Mouse (Mus musculus): ENCODE measurements around the gene Cdc26. TPM values are rescaled to one million over a fixed set of nuclear protein-coding genes. Genes with fewer than 3 reads are reported as not detected.

The Cdc26 gene
- polyA plus RNA-seq, 1 experiment = 70.2 TPM

DNA sequence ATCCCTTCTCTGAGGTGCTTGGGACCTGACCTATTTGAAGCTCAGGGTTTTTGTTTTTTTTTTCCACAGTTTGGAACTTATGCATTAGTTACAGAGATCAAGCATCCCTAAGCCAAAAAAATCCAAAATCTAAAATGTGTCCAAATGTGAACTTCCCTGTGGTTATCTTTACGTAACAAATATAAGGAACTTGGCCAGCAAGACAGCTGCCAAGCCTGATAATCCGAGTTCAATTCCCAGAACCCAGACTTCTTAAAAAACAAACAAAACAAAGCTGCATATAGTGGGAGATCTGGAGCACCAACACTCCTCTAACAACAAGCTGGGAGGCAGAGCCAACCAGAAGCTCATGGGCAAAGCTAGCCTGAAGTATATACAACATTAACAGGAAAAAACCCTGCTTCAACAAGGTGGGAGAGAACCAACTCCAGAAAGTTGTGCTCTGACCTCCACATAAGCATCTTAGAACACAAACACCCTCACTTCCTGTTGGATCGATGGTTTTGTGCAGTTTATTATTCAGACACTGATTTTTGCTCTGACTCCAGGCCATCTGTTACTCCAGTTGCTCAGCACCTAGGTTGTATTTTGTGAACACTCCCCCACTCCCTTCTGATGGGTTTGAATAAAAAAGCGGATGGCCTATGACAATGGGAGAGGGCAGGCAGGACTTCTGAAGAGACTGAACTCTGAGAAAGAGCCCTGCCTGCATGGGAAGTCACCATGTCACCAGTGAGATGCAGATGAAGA is 10.7 kb downstream of the Cdc26 start:
- Histone ChIP-seq H3K27me3 (ENCODE audit: control insufficient read depth, insufficient read depth, insufficient read length) (no peaks in the 10 kb centered on the region), H3ac (ENCODE audit: control insufficient read depth, insufficient read length, low read depth) (no peak overlapping the region), H3K79me2 (ENCODE audit: control insufficient read depth, insufficient read depth) (peaks cover 25% of the 10 kb centered on the region), H3K36me3 (ENCODE audit: control insufficient read depth, insufficient read depth) (peaks cover 77% of the 10 kb centered on the region), H3K79me3 (ENCODE audit: low read depth) (peaks cover 14% of the 10 kb centered on the region), H3K4me3 (ENCODE audit: insufficient read depth, poor library complexity, severe bottlenecking) (no peak overlapping the region)
- TF ChIP-seq MYOG (IDR thresholded peaks at IDR 0.05; ENCODE audit: control insufficient read depth, extremely low read depth, insufficient read length) (no peak), FOSL1 (IDR thresholded peaks at IDR 0.05; ENCODE audit: insufficient read depth, low read length, poor library complexity, severe bottlenecking) (no peak), MAX (IDR thresholded peaks at IDR 0.05) (no peak), CEBPB (IDR thresholded peaks at IDR 0.05; ENCODE audit: low read depth) (no peak), MYOD1 (IDR thresholded peaks at IDR 0.05; ENCODE audit: control insufficient read depth, insufficient read length, low read depth) (no peak), CTCF (IDR thresholded peaks at IDR 0.05; ENCODE audit: control insufficient read depth, insufficient read depth, insufficient read length) (no peak), USF1 (IDR thresholded peaks at IDR 0.05; ENCODE audit: low read depth) (no peak)

DNA sequence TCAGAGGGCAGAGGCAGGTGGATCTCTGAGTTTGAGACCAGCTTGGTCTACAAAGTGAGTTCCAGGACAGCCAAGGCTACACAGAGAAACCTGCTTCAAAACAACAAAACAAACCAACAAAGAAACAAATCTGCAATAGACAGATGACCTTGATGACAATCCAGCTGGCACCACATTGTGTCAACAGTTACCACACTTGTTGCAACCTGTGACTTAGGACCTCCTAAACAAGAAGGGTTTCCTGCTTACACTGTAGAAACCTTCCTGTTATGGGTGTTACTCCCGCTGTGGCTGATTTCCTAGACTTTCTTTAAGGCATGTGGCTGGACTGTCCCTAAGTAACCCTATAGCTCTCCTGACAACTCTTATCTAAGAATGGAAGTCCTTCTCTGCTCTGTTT is 12.6 kb downstream of the Cdc26 start:
- no peaks in the 10 kb centered on the region for H3K27me3 ChIP-seq (ENCODE audit: control insufficient read depth, insufficient read depth, insufficient read length)
- peaks cover 69% of the 10 kb centered on the region for H3K36me3 ChIP-seq (ENCODE audit: control insufficient read depth, insufficient read depth)
- H3K79me2 ChIP-seq (ENCODE audit: control insufficient read depth, insufficient read depth) = peaks cover 22% of the 10 kb centered on the region
- H3ac ChIP-seq (ENCODE audit: control insufficient read depth, insufficient read length, low read depth) = no peak overlapping the region
- no peak for TF ChIP-seq FOSL1 (IDR thresholded peaks at IDR 0.05; ENCODE audit: insufficient read depth, low read length, poor library complexity, severe bottlenecking)
- TF ChIP-seq MAX (IDR thresholded peaks at IDR 0.05) = no peak
- TF ChIP-seq CEBPB (IDR thresholded peaks at IDR 0.05; ENCODE audit: low read depth) = no peak
- no peak for TF ChIP-seq MYOD1 (IDR thresholded peaks at IDR 0.05; ENCODE audit: control insufficient read depth, insufficient read length, low read depth)
- TF ChIP-seq USF1 (IDR thresholded peaks at IDR 0.05; ENCODE audit: low read depth) = no peak
- no peak for TF ChIP-seq CTCF (IDR thresholded peaks at IDR 0.05; ENCODE audit: control insufficient read depth, insufficient read depth, insufficient read length)
- TF ChIP-seq MYOG (IDR thresholded peaks at IDR 0.05; ENCODE audit: control insufficient read depth, extremely low read depth, insufficient read length) = no peak
- no peak overlapping the region for H3K4me3 ChIP-seq (ENCODE audit: insufficient read depth, poor library complexity, severe bottlenecking)
- peaks cover 12% of the 10 kb centered on the region for H3K79me3 ChIP-seq (ENCODE audit: low read depth)

DNA sequence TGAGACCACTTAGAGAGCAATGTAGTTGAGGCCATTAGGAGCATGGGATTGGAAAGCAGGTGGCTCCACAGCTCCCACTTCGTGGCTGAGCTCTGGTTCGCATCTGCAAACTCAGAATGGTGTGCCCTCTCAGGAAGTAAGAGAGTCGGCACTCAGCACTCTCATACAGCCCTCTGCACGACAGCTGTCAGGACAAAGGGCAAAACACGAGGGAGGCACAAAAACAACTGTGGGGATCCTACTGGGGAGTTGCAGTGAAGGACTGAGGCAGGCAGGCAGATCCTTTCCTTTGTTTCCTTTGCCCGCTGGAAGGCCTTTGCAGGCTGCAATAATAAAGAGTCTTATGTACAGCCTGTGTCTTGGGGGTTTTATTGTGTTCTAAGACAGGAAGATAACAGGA is 15.0 kb downstream of the Cdc26 start:
- Histone ChIP-seq H3K4me3 (ENCODE audit: insufficient read depth, poor library complexity, severe bottlenecking) (no peak overlapping the region), H3K79me2 (ENCODE audit: control insufficient read depth, insufficient read depth) (peaks cover 22% of the 10 kb centered on the region), H3K36me3 (ENCODE audit: control insufficient read depth, insufficient read depth) (peaks cover 53% of the 10 kb centered on the region), H3K27me3 (ENCODE audit: control insufficient read depth, insufficient read depth, insufficient read length) (no peaks in the 10 kb centered on the region), H3ac (ENCODE audit: control insufficient read depth, insufficient read length, low read depth) (no peak overlapping the region), H3K79me3 (ENCODE audit: low read depth) (peaks cover 8% of the 10 kb centered on the region)
- no peak for TF ChIP-seq USF1 (IDR thresholded peaks at IDR 0.05; ENCODE audit: low read depth)
- no peak for TF ChIP-seq MYOD1 (IDR thresholded peaks at IDR 0.05; ENCODE audit: control insufficient read depth, insufficient read length, low read depth)
- TF ChIP-seq MYOG (IDR thresholded peaks at IDR 0.05; ENCODE audit: control insufficient read depth, extremely low read depth, insufficient read length) = no peak
- no peak for TF ChIP-seq MAX (IDR thresholded peaks at IDR 0.05)
- no peak for TF ChIP-seq FOSL1 (IDR thresholded peaks at IDR 0.05; ENCODE audit: insufficient read depth, low read length, poor library complexity, severe bottlenecking)
- TF ChIP-seq CEBPB (IDR thresholded peaks at IDR 0.05; ENCODE audit: low read depth) = no peak
- no peak for TF ChIP-seq CTCF (IDR thresholded peaks at IDR 0.05; ENCODE audit: control insufficient read depth, insufficient read depth, insufficient read length)

DNA sequence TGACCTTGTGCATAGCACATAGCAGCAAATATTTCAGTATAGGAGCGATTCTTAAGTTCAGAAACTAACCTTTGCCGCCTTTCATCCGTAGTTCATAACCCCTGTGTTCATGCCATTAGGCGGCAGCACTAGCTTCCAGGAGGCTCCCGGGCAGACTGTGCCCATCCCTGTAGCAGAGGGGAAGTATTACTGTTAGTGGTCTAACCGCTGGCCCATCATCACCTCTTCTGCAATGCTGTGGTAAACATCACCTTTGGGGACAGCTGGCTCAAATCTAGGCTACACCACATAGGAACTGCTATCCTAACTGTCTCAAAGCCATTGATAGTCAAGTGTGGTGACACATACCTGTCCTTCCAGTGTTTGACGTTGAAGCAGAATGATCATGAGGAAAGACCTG is 16.6 kb downstream of the Cdc26 start:
- Histone ChIP-seq H3K79me3 (ENCODE audit: low read depth) (peaks cover 2% of the 10 kb centered on the region), H3K36me3 (ENCODE audit: control insufficient read depth, insufficient read depth) (peaks cover 50% of the 10 kb centered on the region), H3K79me2 (ENCODE audit: control insufficient read depth, insufficient read depth) (peaks cover 6% of the 10 kb centered on the region), H3K27me3 (ENCODE audit: control insufficient read depth, insufficient read depth, insufficient read length) (no peaks in the 10 kb centered on the region), H3K4me3 (ENCODE audit: insufficient read depth, poor library complexity, severe bottlenecking) (no peak overlapping the region), H3ac (ENCODE audit: control insufficient read depth, insufficient read length, low read depth) (no peak overlapping the region)
- no peak for TF ChIP-seq USF1 (IDR thresholded peaks at IDR 0.05; ENCODE audit: low read depth)
- no peak for TF ChIP-seq MYOD1 (IDR thresholded peaks at IDR 0.05; ENCODE audit: control insufficient read depth, insufficient read length, low read depth)
- no peak for TF ChIP-seq CEBPB (IDR thresholded peaks at IDR 0.05; ENCODE audit: low read depth)
- no peak for TF ChIP-seq MAX (IDR thresholded peaks at IDR 0.05)
- TF ChIP-seq MYOG (IDR thresholded peaks at IDR 0.05; ENCODE audit: control insufficient read depth, extremely low read depth, insufficient read length) = no peak

DNA sequence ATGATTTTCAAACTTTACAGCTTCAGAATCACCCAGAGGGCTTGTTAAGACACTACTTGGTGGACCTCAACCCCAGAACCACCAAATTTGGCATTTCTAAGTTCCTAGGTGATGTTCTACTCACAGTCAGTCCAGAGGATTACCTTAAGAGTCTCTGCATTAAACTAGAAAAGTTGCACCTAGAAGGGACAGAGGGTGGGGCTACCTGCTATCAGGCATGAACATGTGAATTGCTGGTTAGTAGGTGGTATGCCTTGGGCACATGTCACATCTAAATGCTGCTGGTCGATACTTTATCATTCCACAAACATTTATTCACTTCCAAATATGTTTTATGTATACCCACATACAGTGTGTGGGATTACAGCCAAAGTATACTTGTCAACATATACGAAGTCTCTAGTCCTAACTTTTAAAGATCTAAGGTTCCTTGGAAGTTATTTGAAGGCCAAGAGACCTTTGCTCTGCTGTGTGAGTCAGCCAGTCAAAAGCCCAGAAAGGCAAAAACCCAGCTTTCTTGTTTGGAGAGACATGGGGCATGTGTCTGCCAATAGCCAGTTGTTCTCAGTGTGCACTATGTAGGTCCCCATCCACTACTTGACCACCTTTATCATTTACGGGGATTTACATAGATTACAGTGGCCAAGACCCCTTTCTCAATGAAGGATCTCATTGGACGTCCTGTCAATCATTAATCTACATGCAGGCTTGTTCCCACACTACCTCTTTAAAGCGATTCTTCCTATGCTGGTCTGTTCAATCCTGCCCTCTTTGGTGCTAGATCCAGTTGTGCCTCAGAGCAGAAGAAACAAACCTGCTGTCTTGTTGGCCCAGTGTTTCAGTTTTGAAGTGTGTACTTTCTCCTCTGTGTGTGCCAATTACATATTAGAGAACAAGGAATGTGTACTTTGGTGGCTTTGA is 18.6 kb downstream of the Cdc26 start:
- Histone ChIP-seq H3K27me3 (ENCODE audit: control insufficient read depth, insufficient read depth, insufficient read length) (no peaks in the 10 kb centered on the region), H3K79me3 (ENCODE audit: low read depth) (no peaks in the 10 kb centered on the region), H3K36me3 (ENCODE audit: control insufficient read depth, insufficient read depth) (peaks cover 39% of the 10 kb centered on the region), H3ac (ENCODE audit: control insufficient read depth, insufficient read length, low read depth) (no peak overlapping the region), H3K4me3 (ENCODE audit: insufficient read depth, poor library complexity, severe bottlenecking) (no peak overlapping the region), H3K79me2 (ENCODE audit: control insufficient read depth, insufficient read depth) (no peaks in the 10 kb centered on the region)
- no peak for TF ChIP-seq MAX (IDR thresholded peaks at IDR 0.05)
- no peak for TF ChIP-seq MYOD1 (IDR thresholded peaks at IDR 0.05; ENCODE audit: control insufficient read depth, insufficient read length, low read depth)
- no peak for TF ChIP-seq USF1 (IDR thresholded peaks at IDR 0.05; ENCODE audit: low read depth)
- TF ChIP-seq CEBPB (IDR thresholded peaks at IDR 0.05; ENCODE audit: low read depth) = no peak
- TF ChIP-seq CTCF (IDR thresholded peaks at IDR 0.05; ENCODE audit: control insufficient read depth, insufficient read depth, insufficient read length) = no peak
- no peak for TF ChIP-seq FOSL1 (IDR thresholded peaks at IDR 0.05; ENCODE audit: insufficient read depth, low read length, poor library complexity, severe bottlenecking)
- TF ChIP-seq MYOG (IDR thresholded peaks at IDR 0.05; ENCODE audit: control insufficient read depth, extremely low read depth, insufficient read length) = no peak

Measured in C2C12 (cell line).